Mouse (Mus musculus): ENCODE measurements around the gene Zan. TPM values are rescaled to one million over a fixed set of nuclear protein-coding genes. Genes with fewer than 3 reads are reported as not detected.

The Zan gene
- polyA plus RNA-seq, 1 experiment from 2014 or later: 1.1 TPM

- Histone ChIP-seq H3K9ac (replicated peaks; ENCODE audit: low read depth, low read length) (no peak overlapping the region), H3K36me3 (ENCODE audit: control insufficient read depth, insufficient read depth, low read length) (peaks cover 71% of the 10 kb centered on the region), H3K27ac (ENCODE audit: low read length) (no peak overlapping the region), H3K27me3 (ENCODE audit: control insufficient read depth, insufficient read depth, low read length) (no peaks in the 10 kb centered on the region), H3K4me2 (replicated peaks; ENCODE audit: low read depth, low read length) (no peak overlapping the region), H3K4me1 (ENCODE audit: control insufficient read depth, insufficient read depth, low read length) (no peaks in the 10 kb centered on the region), H3K9me3 (ENCODE audit: control insufficient read depth, low read depth, low read length) (no peaks in the 10 kb centered on the region), H3K4me3 (ENCODE audit: low read depth, low read length) (no peak overlapping the region)
- ATAC-seq (ENCODE audit: insufficient number of reproducible peaks, insufficient read depth, low FRiP score, low read depth): no peak
- 89% methylated on average over 27 of the region's 27 CpGs for WGBS
Measured at GRCm38 (mm10) chr5:137519691-137520550, 43.1 kb upstream of the Zan start.

- peaks cover 63% of the 10 kb centered on the region for H3K36me3 ChIP-seq (ENCODE audit: control insufficient read depth, insufficient read depth, low read length)
- H3K9me3 ChIP-seq (ENCODE audit: control insufficient read depth, low read depth, low read length): no peaks in the 10 kb centered on the region
- H3K4me3 ChIP-seq (ENCODE audit: low read depth, low read length): no peak within 1 kb of the TSS
- no peak within 1 kb of the TSS for H3K9ac ChIP-seq (replicated peaks; ENCODE audit: low read depth, low read length)
- H3K4me2 ChIP-seq (replicated peaks; ENCODE audit: low read depth, low read length): no peak within 1 kb of the TSS
- H3K4me1 ChIP-seq (ENCODE audit: control insufficient read depth, insufficient read depth, low read length): no peaks in the 10 kb centered on the region
- no peak for ATAC-seq (ENCODE audit: insufficient number of reproducible peaks, insufficient read depth, low FRiP score, low read depth)
- no peaks in the 10 kb centered on the region for H3K27me3 ChIP-seq (ENCODE audit: control insufficient read depth, insufficient read depth, low read length)
- WGBS: 68% methylated on average over 5 of the region's 5 CpGs
- no peak within 1 kb of the TSS for H3K27ac ChIP-seq (ENCODE audit: low read length)
Measured at GRCm38 (mm10) chr5:137518436-137518835, 41.6 kb upstream of the Zan start, which contains the start of gene Gigyf1. TSS of gene Gigyf1 (plus strand) at chr5:137518548.

- Histone ChIP-seq H3K4me3 (ENCODE audit: low read depth, low read length) (no peak overlapping the region), H3K4me1 (ENCODE audit: control insufficient read depth, insufficient read depth, low read length) (peaks cover 14% of the 10 kb centered on the region), H3K9ac (replicated peaks; ENCODE audit: low read depth, low read length) (no peak overlapping the region), H3K9me3 (ENCODE audit: control insufficient read depth, low read depth, low read length) (no peaks in the 10 kb centered on the region), H3K36me3 (ENCODE audit: control insufficient read depth, insufficient read depth, low read length) (peaks cover 27% of the 10 kb centered on the region), H3K4me2 (replicated peaks; ENCODE audit: low read depth, low read length) (no peak overlapping the region), H3K27me3 (ENCODE audit: control insufficient read depth, insufficient read depth, low read length) (no peaks in the 10 kb centered on the region), H3K27ac (ENCODE audit: low read length) (no peak overlapping the region)
- ATAC-seq (ENCODE audit: insufficient number of reproducible peaks, insufficient read depth, low FRiP score, low read depth): no peak
- 92% methylated on average over 3 of the region's 3 CpGs for WGBS
Measured at GRCm38 (mm10) chr5:137514811-137515210, 37.9 kb upstream of the Zan start.

GRCm38 (mm10) chr5:137513951-137514721 is 37.3 kb upstream of the Zan start:
- H3K9me3 ChIP-seq (ENCODE audit: control insufficient read depth, low read depth, low read length): no peaks in the 10 kb centered on the region
- H3K27ac ChIP-seq (ENCODE audit: low read length): no peak overlapping the region
- no peak overlapping the region for H3K4me2 ChIP-seq (replicated peaks; ENCODE audit: low read depth, low read length)
- H3K4me1 ChIP-seq (ENCODE audit: control insufficient read depth, insufficient read depth, low read length): peaks cover 14% of the 10 kb centered on the region
- H3K27me3 ChIP-seq (ENCODE audit: control insufficient read depth, insufficient read depth, low read length): no peaks in the 10 kb centered on the region
- no peak for ATAC-seq (ENCODE audit: insufficient number of reproducible peaks, insufficient read depth, low FRiP score, low read depth)
- no peak overlapping the region for H3K9ac ChIP-seq (replicated peaks; ENCODE audit: low read depth, low read length)
- H3K36me3 ChIP-seq (ENCODE audit: control insufficient read depth, insufficient read depth, low read length): peaks cover 21% of the 10 kb centered on the region
- WGBS: 82% methylated on average over 12 of the region's 12 CpGs
- H3K4me3 ChIP-seq (ENCODE audit: low read depth, low read length): no peak overlapping the region

- no peaks in the 10 kb centered on the region for H3K9me3 ChIP-seq (ENCODE audit: control insufficient read depth, low read depth, low read length)
- H3K27me3 ChIP-seq (ENCODE audit: control insufficient read depth, insufficient read depth, low read length): no peaks in the 10 kb centered on the region
- H3K4me1 ChIP-seq (ENCODE audit: control insufficient read depth, insufficient read depth, low read length): peaks cover 14% of the 10 kb centered on the region
- H3K4me2 ChIP-seq (replicated peaks; ENCODE audit: low read depth, low read length): no peak overlapping the region
- H3K4me3 ChIP-seq (ENCODE audit: low read depth, low read length): no peak overlapping the region
- no peak for ATAC-seq (ENCODE audit: insufficient number of reproducible peaks, insufficient read depth, low FRiP score, low read depth)
- H3K27ac ChIP-seq (ENCODE audit: low read length): no peak overlapping the region
- H3K9ac ChIP-seq (replicated peaks; ENCODE audit: low read depth, low read length): no peak overlapping the region
- WGBS: 78% methylated on average over 11 of the region's 11 CpGs
- H3K36me3 ChIP-seq (ENCODE audit: control insufficient read depth, insufficient read depth, low read length): peaks cover 11% of the 10 kb centered on the region; the same call in 1 of the 2 replicates
Measured at GRCm38 (mm10) chr5:137512847-137513794, 36.3 kb upstream of the Zan start.

- H3K36me3 ChIP-seq (ENCODE audit: control insufficient read depth, insufficient read depth, low read length): peaks cover 7% of the 10 kb centered on the region; the same call in 1 of the 2 replicates
- no peak for ATAC-seq (ENCODE audit: insufficient number of reproducible peaks, insufficient read depth, low FRiP score, low read depth)
- peak overlapping the region; percentile 100 for H3K4me3 ChIP-seq (ENCODE audit: low read depth, low read length)
- no peaks in the 10 kb centered on the region for H3K9me3 ChIP-seq (ENCODE audit: control insufficient read depth, low read depth, low read length)
- 53% methylated on average over 3 of the region's 3 CpGs for WGBS
- H3K27me3 ChIP-seq (ENCODE audit: control insufficient read depth, insufficient read depth, low read length): no peaks in the 10 kb centered on the region
- H3K27ac ChIP-seq (ENCODE audit: low read length): no peak overlapping the region
- H3K4me1 ChIP-seq (ENCODE audit: control insufficient read depth, insufficient read depth, low read length): peaks cover 14% of the 10 kb centered on the region
- H3K4me2 ChIP-seq (replicated peaks; ENCODE audit: low read depth, low read length): peak overlapping the region; percentile 68
- peak overlapping the region; percentile 98; the same call in 1 of the 2 replicates for H3K9ac ChIP-seq (replicated peaks; ENCODE audit: low read depth, low read length)
Measured at GRCm38 (mm10) chr5:137511706-137512105, 34.8 kb upstream of the Zan start.

GRCm38 (mm10) chr5:137510573-137511390 is 33.9 kb upstream of the Zan start:
- Histone ChIP-seq H3K27me3 (ENCODE audit: control insufficient read depth, insufficient read depth, low read length) (no peaks in the 10 kb centered on the region), H3K4me2 (replicated peaks; ENCODE audit: low read depth, low read length) (peak overlapping the region; percentile 68), H3K36me3 (ENCODE audit: control insufficient read depth, insufficient read depth, low read length) (peaks cover 7% of the 10 kb centered on the region; the same call in 1 of the 2 replicates), H3K4me1 (ENCODE audit: control insufficient read depth, insufficient read depth, low read length) (peaks cover 14% of the 10 kb centered on the region), H3K27ac (ENCODE audit: low read length) (peak overlapping the region; percentile 80), H3K9ac (replicated peaks; ENCODE audit: low read depth, low read length) (peak overlapping the region; percentile 98), H3K4me3 (ENCODE audit: low read depth, low read length) (peak overlapping the region; percentile 100), H3K9me3 (ENCODE audit: control insufficient read depth, low read depth, low read length) (no peaks in the 10 kb centered on the region)
- WGBS: under 1% methylated on average over 47 of the region's 83 CpGs
- ATAC-seq (ENCODE audit: insufficient number of reproducible peaks, insufficient read depth, low FRiP score, low read depth): peak; percentile 35
